Mouse (Mus musculus) E14TG2a.4 (cell line): ENCODE measurements around the gene Dtx4.

Experiments used
- CTCF ChIP-seq: conservative IDR thresholded peaks from 2 replicates; pipeline ENCODE4 v1.5.1; 2014; ENCODE audit warnings: low read length
- NANOG ChIP-seq: IDR thresholded peaks from 2 replicates; pipeline ENCODE4 v1.6.1; 2014; ENCODE audit warnings: borderline replicate concordance, low read length, mixed read lengths
- POU5F1 ChIP-seq: IDR thresholded peaks from 2 replicates; pipeline ENCODE4 v1.6.1; 2014; ENCODE audit warnings: low read length, borderline replicate concordance

- TF ChIP-seq CTCF (no peak), POU5F1 (no peak), NANOG (no peak)
Observed at GRCm38 (mm10) chr19:12550005-12550942, 49.0 kb upstream of the Dtx4 start.
